Mouse (Mus musculus): ENCODE results near the gene Zfp800. TPM values are rescaled to one million over a fixed set of nuclear protein-coding genes. Genes with fewer than 3 reads are reported as not detected.

The Zfp800 gene
- polyA plus RNA-seq, 1 experiment from 2014 or later, result 20.5 TPM

- H3K9ac ChIP-seq, result no peak overlapping the region
- no peak overlapping the region for H3K27ac ChIP-seq (replicated peaks)
- no peaks in the 10 kb centered on the region for H3K27me3 ChIP-seq
- H3K4me2 ChIP-seq, result no peak overlapping the region
- H3K4me3 ChIP-seq, result no peak overlapping the region
- H3K4me1 ChIP-seq (replicated peaks), result no peaks in the 10 kb centered on the region; the same call in 1 of the 2 replicates
- WGBS, result 95% methylated on average over 7 of the region's 7 CpGs
- no peak for ATAC-seq (ENCODE audit: low read depth)
- no peaks in the 10 kb centered on the region for H3K9me3 ChIP-seq
- H3K36me3 ChIP-seq, result peaks cover 11% of the 10 kb centered on the region
These were observed 165.0 kb downstream of the Zfp800 start for GRCm38 (mm10) chr6:28232618-28233361.

GRCm38 (mm10) chr6:28228085-28228484 lies 169.7 kb downstream of the Zfp800 start:
- 93% methylated on average over 3 of the region's 3 CpGs for WGBS
- H3K4me3 ChIP-seq, result no peak overlapping the region
- no peak overlapping the region for H3K27ac ChIP-seq (replicated peaks)
- H3K9me3 ChIP-seq, result no peaks in the 10 kb centered on the region
- H3K36me3 ChIP-seq, result peaks cover 11% of the 10 kb centered on the region
- no peak overlapping the region for H3K4me2 ChIP-seq
- no peak for ATAC-seq (ENCODE audit: low read depth)
- no peaks in the 10 kb centered on the region for H3K27me3 ChIP-seq
- H3K4me1 ChIP-seq (replicated peaks), result no peaks in the 10 kb centered on the region
- no peak overlapping the region for H3K9ac ChIP-seq

GRCm38 (mm10) chr6:28221017-28221416 lies 176.8 kb downstream of the Zfp800 start:
- ATAC-seq (ENCODE audit: low read depth), result no peak
- Histone ChIP-seq H3K27ac (replicated peaks) (no peak overlapping the region), H3K36me3 (no peaks in the 10 kb centered on the region), H3K9me3 (no peaks in the 10 kb centered on the region), H3K27me3 (no peaks in the 10 kb centered on the region), H3K4me3 (no peak overlapping the region), H3K4me1 (replicated peaks) (no peaks in the 10 kb centered on the region), H3K4me2 (no peak overlapping the region), H3K9ac (no peak overlapping the region)
- 92% methylated on average over 4 of the region's 4 CpGs for WGBS

- Histone ChIP-seq H3K4me1 (replicated peaks) (peaks cover 5% of the 10 kb centered on the region), H3K4me2 (no peak overlapping the region), H3K27me3 (no peaks in the 10 kb centered on the region), H3K9me3 (no peaks in the 10 kb centered on the region), H3K36me3 (no peaks in the 10 kb centered on the region), H3K9ac (no peak overlapping the region), H3K27ac (replicated peaks) (no peak overlapping the region), H3K4me3 (no peak overlapping the region)
- ATAC-seq (ENCODE audit: low read depth), result no peak
- WGBS, result 87% methylated on average over 8 of the region's 8 CpGs
These were observed 179.4 kb downstream of the Zfp800 start for GRCm38 (mm10) chr6:28218386-28218785.

GRCm38 (mm10) chr6:28215268-28215954 lies 182.4 kb downstream of the Zfp800 start:
- peak overlapping the region; percentile 61 for H3K4me3 ChIP-seq
- peak overlapping the region; percentile 81 for H3K9ac ChIP-seq
- H3K27me3 ChIP-seq, result no peaks in the 10 kb centered on the region
- ATAC-seq (ENCODE audit: low read depth), result peak; percentile 96
- H3K9me3 ChIP-seq, result no peaks in the 10 kb centered on the region
- H3K4me1 ChIP-seq (replicated peaks), result peaks cover 5% of the 10 kb centered on the region
- peak overlapping the region; percentile 76 for H3K4me2 ChIP-seq
- peak overlapping the region; percentile 78 for H3K27ac ChIP-seq (replicated peaks)
- WGBS, result under 1% methylated on average over 85 of the region's 87 CpGs
- H3K36me3 ChIP-seq, result no peaks in the 10 kb centered on the region

- Histone ChIP-seq H3K27ac (replicated peaks) (peak overlapping the region; percentile 78), H3K27me3 (no peaks in the 10 kb centered on the region), H3K4me2 (peak overlapping the region; percentile 76), H3K4me1 (replicated peaks) (peaks cover 5% of the 10 kb centered on the region), H3K36me3 (no peaks in the 10 kb centered on the region), H3K9ac (peak overlapping the region; percentile 81), H3K9me3 (no peaks in the 10 kb centered on the region), H3K4me3 (peak overlapping the region; percentile 61)
- 31% methylated on average over 13 of the region's 13 CpGs for WGBS
- ATAC-seq (ENCODE audit: low read depth), result peak; percentile 60
These were observed 183.0 kb downstream of the Zfp800 start for GRCm38 (mm10) chr6:28214658-28215267.

GRCm38 (mm10) chr6:28203454-28203853 lies 194.4 kb downstream of the Zfp800 start:
- no peaks in the 10 kb centered on the region for H3K27me3 ChIP-seq
- WGBS, result 55% methylated on average over 4 of the region's 4 CpGs
- H3K27ac ChIP-seq (replicated peaks), result no peak overlapping the region
- H3K9ac ChIP-seq, result no peak overlapping the region
- H3K4me2 ChIP-seq, result no peak overlapping the region
- no peaks in the 10 kb centered on the region for H3K9me3 ChIP-seq
- no peaks in the 10 kb centered on the region for H3K36me3 ChIP-seq
- no peak overlapping the region for H3K4me3 ChIP-seq
- ATAC-seq (ENCODE audit: low read depth), result peak; percentile 47; the same call in 1 of the 2 replicates
- H3K4me1 ChIP-seq (replicated peaks), result no peaks in the 10 kb centered on the region

GRCm38 (mm10) chr6:28202833-28203232 lies 195.0 kb downstream of the Zfp800 start:
- ATAC-seq (ENCODE audit: low read depth), result no peak
- H3K4me3 ChIP-seq, result no peak overlapping the region
- no peak overlapping the region for H3K9ac ChIP-seq
- WGBS, result 46% methylated on average over 6 of the region's 6 CpGs
- H3K9me3 ChIP-seq, result no peaks in the 10 kb centered on the region
- no peaks in the 10 kb centered on the region for H3K36me3 ChIP-seq
- no peak overlapping the region for H3K4me2 ChIP-seq
- H3K27ac ChIP-seq (replicated peaks), result no peak overlapping the region
- H3K27me3 ChIP-seq, result no peaks in the 10 kb centered on the region
- no peaks in the 10 kb centered on the region for H3K4me1 ChIP-seq (replicated peaks)

GRCm38 (mm10) chr6:28193901-28194300 lies 203.9 kb downstream of the Zfp800 start:
- Histone ChIP-seq H3K27me3 (no peaks in the 10 kb centered on the region), H3K4me2 (no peak overlapping the region), H3K4me3 (no peak overlapping the region), H3K36me3 (no peaks in the 10 kb centered on the region), H3K4me1 (replicated peaks) (no peaks in the 10 kb centered on the region), H3K27ac (replicated peaks) (no peak overlapping the region), H3K9ac (no peak overlapping the region), H3K9me3 (no peaks in the 10 kb centered on the region)
- ATAC-seq (ENCODE audit: low read depth), result no peak
- 69% methylated on average over 2 of the region's 2 CpGs for WGBS

- 89% methylated on average over 2 of the region's 2 CpGs for WGBS
These were observed 205.9 kb downstream of the Zfp800 start for GRCm38 (mm10) chr6:28191935-28192334.

More at GRCm38 (mm10) chr6:28191935-28192334, 205.9 kb downstream of the Zfp800 start:
- no peaks in the 10 kb centered on the region for H3K36me3 ChIP-seq
- H3K9ac ChIP-seq, result no peak overlapping the region
- H3K9me3 ChIP-seq, result no peaks in the 10 kb centered on the region
- H3K4me1 ChIP-seq (replicated peaks), result no peaks in the 10 kb centered on the region
- H3K27ac ChIP-seq (replicated peaks), result no peak overlapping the region
- no peak overlapping the region for H3K4me3 ChIP-seq
- no peak overlapping the region for H3K4me2 ChIP-seq
- no peak for ATAC-seq (ENCODE audit: low read depth)
- H3K27me3 ChIP-seq, result no peaks in the 10 kb centered on the region

Measured in neural tube, embryonic 13.5 days (tissue).